Mouse (Mus musculus) forebrain, embryonic 13.5 days (tissue): ENCODE results near the gene Adprm. TPM values are rescaled to one million over a fixed set of nuclear protein-coding genes. Genes with fewer than 3 reads are reported as not detected.

ENCODE experiments used
- ATAC-seq: fragments of 200-750 bp; cut with Nextera tagmentation; 2 replicates; pipeline ENCODE4 v1.8.0; 2017
- H3K27ac ChIP-seq: fragments of 300-500 bp; sonication (generic); 2 replicates; pipeline ENCODE4 v1.5.1; 2015; ENCODE audit warnings: inconsistent platforms, mild to moderate bottlenecking, moderate library complexity
- H3K27me3 ChIP-seq: fragments of 300-500 bp; sonication (generic); 2 replicates; pipeline ENCODE4 v1.6.1; 2015; ENCODE audit warnings: mild to moderate bottlenecking, inconsistent platforms
- H3K36me3 ChIP-seq: fragments of 300-500 bp; sonication (generic); 2 replicates; pipeline ENCODE4 v1.6.1; 2015; ENCODE audit warnings: mild to moderate bottlenecking, inconsistent platforms; ENCODE audit not compliant: poor library complexity, severe bottlenecking
- H3K4me1 ChIP-seq: fragments of 300-500 bp; sonication (generic); 2 replicates; pipeline ENCODE4 v1.6.1; 2015; ENCODE audit warnings: inconsistent platforms
- H3K4me2 ChIP-seq: fragments of 300-500 bp; sonication (generic); 2 replicates; pipeline ENCODE4 v1.6.1; 2015; ENCODE audit warnings: inconsistent platforms, mild to moderate bottlenecking, moderate library complexity
- H3K4me3 ChIP-seq: fragments of 300-500 bp; sonication (generic); 2 replicates; pipeline ENCODE4 v1.5.1; 2015; ENCODE audit warnings: mild to moderate bottlenecking, inconsistent platforms
- H3K9ac ChIP-seq: fragments of 300-500 bp; sonication (generic); 2 replicates; pipeline ENCODE4 v1.6.1; 2015; ENCODE audit warnings: mild to moderate bottlenecking, inconsistent platforms
- H3K9me3 ChIP-seq: fragments of 300-500 bp; sonication (generic); replicated peaks from 2 replicates; pipeline ENCODE4 v1.6.1; 2016; ENCODE audit warnings: inconsistent platforms
- WGBS: fragments of 180-500 bp; shearing (Covaris S2); methylation state at CpG from one replicate; pipeline ENCODE4 v1.1.7; 2015; 5-methylcytosine and 5-hydroxymethylcytosine counted together
- polyA plus RNA-seq: library from polyadenylated mRNA; unstranded; fragments of >200 nt; fragmentation: Nextera tagmentation; extraction: Ambion mirVana; gene quantifications from 2 replicates; pipeline ENCODE4 v1.2.1, GENCODE M21; 2015

The Adprm gene
- polyA plus RNA-seq, 1 experiment from 2014 or later = 34.8 TPM

GRCm38 (mm10) chr11:67020948-67021347, 31.4 kb downstream of the Adprm start:
- H3K27ac ChIP-seq = no peak overlapping the region
- H3K9ac ChIP-seq = no peak overlapping the region
- no peaks in the 10 kb centered on the region for H3K36me3 ChIP-seq
- no peak overlapping the region for H3K4me3 ChIP-seq
- H3K4me2 ChIP-seq = peak overlapping the region; percentile 50
- H3K4me1 ChIP-seq = peaks cover 32% of the 10 kb centered on the region
- no peak for ATAC-seq
- 4% methylated on average over 12 of the region's 12 CpGs for WGBS
- H3K27me3 ChIP-seq = peaks cover 8% of the 10 kb centered on the region; the same call in 1 of the 2 replicates
- H3K9me3 ChIP-seq = no peaks in the 10 kb centered on the region

DNA sequence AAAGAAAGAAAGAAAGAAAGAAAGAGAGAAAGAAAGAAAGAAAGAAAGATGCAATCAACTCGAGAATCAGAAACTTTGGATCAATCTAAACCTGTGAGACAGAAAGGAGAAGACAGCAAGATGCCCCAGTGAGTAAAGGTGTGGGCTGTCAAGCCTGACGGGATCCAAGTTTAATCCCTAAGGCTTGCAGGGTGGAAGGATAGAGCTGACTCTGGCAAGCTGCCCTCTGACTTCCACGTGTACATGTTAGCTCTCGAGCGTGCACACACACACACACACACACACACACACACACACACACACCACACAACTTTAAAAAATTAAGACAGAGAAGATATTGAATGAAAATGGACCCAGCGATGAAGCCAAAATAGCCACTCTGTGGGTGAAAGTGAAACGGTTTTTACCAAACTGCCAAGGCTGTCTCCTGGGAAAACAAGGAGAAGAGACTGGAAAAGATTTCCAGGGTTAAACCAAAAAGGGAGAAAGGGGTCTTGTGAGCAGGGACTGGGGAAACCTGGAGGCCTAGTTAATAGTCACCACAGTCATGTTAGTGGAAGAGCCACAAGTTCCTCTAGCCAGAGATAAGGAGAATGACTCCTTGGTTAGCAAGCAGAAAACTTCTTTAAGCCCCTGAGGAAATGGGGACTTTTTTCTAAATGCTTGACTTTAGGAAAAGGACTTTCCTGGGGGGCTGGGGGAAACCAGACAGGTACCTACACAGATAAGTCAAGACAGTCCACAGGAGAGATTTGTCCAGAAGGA, 32.5 kb downstream of the Adprm start:
- no peak overlapping the region for H3K9ac ChIP-seq
- no peak for ATAC-seq
- H3K4me1 ChIP-seq = peaks cover 28% of the 10 kb centered on the region
- H3K36me3 ChIP-seq = no peaks in the 10 kb centered on the region
- 50% methylated on average over 7 of the region's 7 CpGs for WGBS
- H3K27ac ChIP-seq = no peak overlapping the region
- no peak overlapping the region for H3K4me3 ChIP-seq
- H3K27me3 ChIP-seq = peaks cover 8% of the 10 kb centered on the region; the same call in 1 of the 2 replicates
- H3K4me2 ChIP-seq = no peak overlapping the region
- no peaks in the 10 kb centered on the region for H3K9me3 ChIP-seq

GRCm38 (mm10) chr11:67017801-67018591, 34.4 kb downstream of the Adprm start:
- no peaks in the 10 kb centered on the region for H3K9me3 ChIP-seq
- no peak overlapping the region for H3K27ac ChIP-seq
- peaks cover 8% of the 10 kb centered on the region; the same call in 1 of the 2 replicates for H3K27me3 ChIP-seq
- H3K36me3 ChIP-seq = no peaks in the 10 kb centered on the region
- ATAC-seq = no peak
- peaks cover 17% of the 10 kb centered on the region for H3K4me1 ChIP-seq
- H3K9ac ChIP-seq = 0 out of 2 replicates have a peak overlapping the region, but pooled peaks have one; percentile 12
- 6% methylated on average over 12 of the region's 12 CpGs for WGBS
- H3K4me3 ChIP-seq = no peak overlapping the region
- no peak overlapping the region for H3K4me2 ChIP-seq

- Histone ChIP-seq H3K4me1 (peaks cover 15% of the 10 kb centered on the region), H3K4me2 (no peak overlapping the region), H3K9ac (no peak overlapping the region), H3K4me3 (no peak overlapping the region), H3K27me3 (no peaks in the 10 kb centered on the region), H3K9me3 (no peaks in the 10 kb centered on the region), H3K36me3 (no peaks in the 10 kb centered on the region), H3K27ac (no peak overlapping the region)
- ATAC-seq = no peak
- WGBS = 13% methylated on average over 4 of the region's 4 CpGs
Measured at GRCm38 (mm10) chr11:67011635-67012034, 40.8 kb downstream of the Adprm start.

DNA sequence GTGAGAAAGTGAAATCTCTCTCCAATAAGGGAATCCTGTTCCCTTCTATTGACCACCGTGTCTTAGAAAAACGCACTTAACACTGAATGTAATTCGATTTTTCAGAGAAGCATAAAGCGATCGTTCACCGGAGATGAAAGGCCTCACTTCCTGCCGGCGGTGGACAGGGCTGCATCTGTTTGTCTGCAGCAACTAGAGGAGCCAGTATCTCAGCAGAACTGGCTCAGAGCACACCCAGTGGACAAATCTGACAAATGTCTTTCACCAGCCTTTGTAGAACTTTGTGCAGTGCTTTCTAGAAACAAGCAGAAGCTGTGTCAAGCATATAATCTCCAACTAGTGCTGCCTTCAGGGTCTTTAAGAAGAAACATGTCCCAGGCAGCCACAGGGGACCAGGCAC, 42.0 kb downstream of the Adprm start:
- Histone ChIP-seq H3K4me2 (no peak overlapping the region), H3K4me1 (peaks cover 15% of the 10 kb centered on the region), H3K9me3 (no peaks in the 10 kb centered on the region), H3K9ac (0 out of 2 replicates have a peak overlapping the region, but pooled peaks have one; percentile 3), H3K36me3 (no peaks in the 10 kb centered on the region), H3K27ac (no peak overlapping the region), H3K27me3 (no peaks in the 10 kb centered on the region), H3K4me3 (no peak overlapping the region)
- 9% methylated on average over 8 of the region's 8 CpGs for WGBS
- ATAC-seq = peak; percentile 58; the same call in 1 of the 2 replicates

DNA sequence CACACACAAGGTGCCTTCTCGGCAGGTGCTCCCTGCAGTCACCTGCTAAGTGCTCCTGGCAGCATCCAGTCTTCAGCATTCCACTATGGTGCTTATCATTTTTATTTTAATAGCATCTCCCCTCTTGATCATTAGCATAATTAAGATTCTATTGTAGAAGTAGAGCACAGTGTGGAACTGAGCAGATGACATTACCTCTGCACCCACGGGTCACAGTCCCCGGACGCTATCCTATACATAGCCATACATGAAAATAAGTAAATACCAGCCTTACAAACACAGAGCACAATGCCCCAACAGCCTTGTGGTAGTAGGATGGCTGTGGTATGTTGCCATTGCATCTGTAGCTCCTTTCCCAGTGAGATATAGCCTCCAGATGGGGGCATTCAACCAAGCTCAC, 43.9 kb downstream of the Adprm start:
- Histone ChIP-seq H3K9me3 (no peaks in the 10 kb centered on the region), H3K4me2 (no peak overlapping the region), H3K4me1 (peaks cover 15% of the 10 kb centered on the region), H3K9ac (no peak overlapping the region), H3K27me3 (no peaks in the 10 kb centered on the region), H3K4me3 (no peak overlapping the region), H3K27ac (no peak overlapping the region), H3K36me3 (no peaks in the 10 kb centered on the region)
- no peak for ATAC-seq
- 94% methylated on average over 4 of the region's 4 CpGs for WGBS

- Histone ChIP-seq H3K36me3 (no peaks in the 10 kb centered on the region), H3K27me3 (no peaks in the 10 kb centered on the region), H3K27ac (no peak overlapping the region), H3K9ac (no peak overlapping the region), H3K4me3 (no peak overlapping the region), H3K4me2 (no peak overlapping the region), H3K4me1 (peaks cover 15% of the 10 kb centered on the region), H3K9me3 (no peaks in the 10 kb centered on the region)
- WGBS = 65% methylated on average over 8 of the region's 8 CpGs
- no peak for ATAC-seq
Measured at GRCm38 (mm10) chr11:67007961-67008360, 44.4 kb downstream of the Adprm start.

DNA sequence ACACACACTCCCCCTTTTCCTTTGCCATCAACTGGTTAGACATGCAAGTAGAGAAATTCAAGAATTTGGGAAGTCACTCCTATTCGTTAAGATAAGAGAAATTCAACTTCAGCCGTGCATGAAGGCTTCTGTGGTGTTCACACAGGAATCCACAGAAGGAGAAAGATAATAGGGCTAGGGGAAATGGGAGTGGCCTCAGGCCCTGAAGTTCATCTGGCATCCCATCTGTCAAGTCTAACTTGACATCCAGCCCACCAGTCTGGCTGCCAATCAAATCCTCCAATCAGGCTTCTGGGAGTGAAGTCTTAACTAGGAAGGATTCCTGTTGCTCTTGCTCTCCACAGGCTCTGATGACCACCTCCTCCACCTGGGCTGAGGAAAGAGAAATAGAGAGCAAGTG, 49.5 kb downstream of the Adprm start:
- H3K27ac ChIP-seq = no peak overlapping the region
- 64% methylated on average over 2 of the region's 2 CpGs for WGBS
- no peak for ATAC-seq
- no peak overlapping the region for H3K4me2 ChIP-seq
- no peaks in the 10 kb centered on the region for H3K9me3 ChIP-seq
- H3K27me3 ChIP-seq = no peaks in the 10 kb centered on the region
- peaks cover 35% of the 10 kb centered on the region for H3K4me1 ChIP-seq
- H3K4me3 ChIP-seq = no peak overlapping the region
- H3K9ac ChIP-seq = no peak overlapping the region
- H3K36me3 ChIP-seq = no peaks in the 10 kb centered on the region

DNA sequence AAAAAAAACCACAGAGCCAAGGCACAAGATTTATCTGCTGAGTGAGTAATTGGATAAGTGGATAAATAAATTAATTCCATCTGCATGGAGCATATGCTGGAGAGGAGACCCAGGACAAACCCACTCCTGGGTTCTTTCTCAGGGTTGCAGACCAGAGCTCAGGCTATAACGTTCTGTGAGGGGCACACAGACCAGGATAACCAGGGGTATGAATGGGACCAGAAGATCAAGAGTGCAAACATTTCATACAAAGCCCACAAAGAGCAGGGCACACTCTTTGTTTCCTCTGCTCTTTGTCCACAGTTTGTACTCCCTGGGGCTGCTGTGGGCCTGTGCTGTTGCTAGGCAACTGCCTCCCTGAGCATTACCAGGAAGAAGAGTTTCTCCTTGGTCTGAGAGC, 50.7 kb downstream of the Adprm start:
- ATAC-seq = no peak; the same call in 1 of the 2 replicates
- H3K27me3 ChIP-seq = no peaks in the 10 kb centered on the region
- H3K4me1 ChIP-seq = peaks cover 34% of the 10 kb centered on the region
- peak overlapping the region; percentile 75 for H3K27ac ChIP-seq
- H3K4me2 ChIP-seq = no peak overlapping the region
- no peak overlapping the region for H3K4me3 ChIP-seq
- H3K9me3 ChIP-seq = no peaks in the 10 kb centered on the region
- H3K9ac ChIP-seq = no peak overlapping the region
- H3K36me3 ChIP-seq = no peaks in the 10 kb centered on the region
- 0% methylated on average over 1 of the region's 1 CpGs for WGBS

DNA sequence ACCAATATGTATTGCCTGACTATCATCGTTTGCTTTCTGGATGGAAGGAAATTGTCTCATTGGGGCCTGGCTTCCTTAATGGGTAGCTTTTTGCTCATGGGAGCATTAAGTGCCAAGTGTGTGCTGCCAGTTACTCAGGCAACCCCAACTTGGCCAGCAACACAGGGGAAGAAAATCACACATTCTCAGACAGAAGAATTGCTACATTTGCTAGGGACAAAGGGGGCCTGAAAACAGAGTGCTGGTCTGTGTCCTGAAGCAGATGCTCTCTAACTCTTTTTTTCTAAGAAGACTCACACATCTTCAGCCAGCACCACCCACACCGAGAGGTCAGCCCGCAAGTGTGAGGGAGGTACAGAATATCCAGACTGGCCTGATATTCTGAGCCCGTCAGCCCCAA, 51.7 kb downstream of the Adprm start:
- H3K4me2 ChIP-seq = no peak overlapping the region
- H3K9me3 ChIP-seq = no peaks in the 10 kb centered on the region
- H3K9ac ChIP-seq = no peak overlapping the region
- no peaks in the 10 kb centered on the region for H3K36me3 ChIP-seq
- H3K27ac ChIP-seq = peak overlapping the region; percentile 75
- H3K4me1 ChIP-seq = peaks cover 34% of the 10 kb centered on the region
- H3K27me3 ChIP-seq = no peaks in the 10 kb centered on the region
- WGBS = 65% methylated on average over 4 of the region's 4 CpGs
- H3K4me3 ChIP-seq = no peak overlapping the region
- ATAC-seq = peak; percentile 58

GRCm38 (mm10) chr11:66998467-66999403, 53.7 kb downstream of the Adprm start:
- H3K36me3 ChIP-seq = no peaks in the 10 kb centered on the region
- no peak for ATAC-seq
- H3K9ac ChIP-seq = no peak overlapping the region
- no peak overlapping the region for H3K4me2 ChIP-seq
- no peaks in the 10 kb centered on the region for H3K9me3 ChIP-seq
- H3K4me3 ChIP-seq = no peak overlapping the region
- H3K4me1 ChIP-seq = peaks cover 34% of the 10 kb centered on the region
- H3K27me3 ChIP-seq = no peaks in the 10 kb centered on the region
- WGBS = 77% methylated on average over 14 of the region's 14 CpGs
- H3K27ac ChIP-seq = no peak overlapping the region
